Mouse (Mus musculus): Measurements from ENCODE around the gene Zbtb7a.
A peak's percentile ranks its signal among the peaks of the same experiment; 100 is the strongest.
"Not testable (repeated sequence)": the region's sequence is repeated elsewhere in the genome, so short reads cannot be mapped to it uniquely, and the experiment has no call there.

Gene Zbtb7a

GRCm38 (mm10) chr10:81168521-81169244, 33.7 kb downstream of the Zbtb7a start:
- DNase-seq (ENCODE audit: low spot score), result peak; percentile 78

DNA sequence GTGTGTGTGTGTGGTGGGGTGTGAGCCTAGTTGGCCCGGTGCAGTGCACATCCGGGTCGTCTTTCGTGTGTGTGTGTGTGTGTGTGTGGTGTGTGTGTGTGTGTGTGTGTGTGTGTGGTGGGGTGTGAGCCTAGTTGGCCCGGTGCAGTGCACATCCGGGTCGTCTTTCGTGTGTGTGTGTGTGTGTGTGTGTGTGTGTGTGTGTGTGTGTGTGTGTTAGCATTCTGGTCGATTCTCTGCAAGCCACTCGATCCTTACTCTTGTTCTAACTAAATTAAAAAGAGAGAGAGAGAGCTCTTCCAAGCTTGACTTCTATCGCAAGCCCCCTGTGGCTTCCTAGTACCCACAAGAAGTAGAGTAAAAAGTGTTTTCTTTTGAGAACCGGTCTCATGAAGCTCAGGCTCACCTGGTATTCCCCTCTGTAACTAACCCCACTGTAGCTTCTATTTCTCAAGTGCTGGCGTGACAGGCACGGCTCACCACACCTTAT, 34.4 kb downstream of the Zbtb7a start:
- not testable (repeated sequence) for DNase-seq (ENCODE audit: low spot score)

- DNase-seq (ENCODE audit: low spot score), result peak; percentile 70
These were observed 38.1 kb downstream of the Zbtb7a start for GRCm38 (mm10) chr10:81173132-81173531.

- DNase-seq (ENCODE audit: low spot score), result peak; percentile 72
These were observed 39.8 kb downstream of the Zbtb7a start for GRCm38 (mm10) chr10:81174617-81175344.

- not testable (repeated sequence) for DNase-seq (ENCODE audit: low spot score)
These were observed 40.3 kb downstream of the Zbtb7a start for GRCm38 (mm10) chr10:81175345-81175701.

- no peak for DNase-seq (ENCODE audit: low spot score)
These were observed 41.0 kb downstream of the Zbtb7a start for GRCm38 (mm10) chr10:81175936-81176465.

GRCm38 (mm10) chr10:81176466-81177271, 41.6 kb downstream of the Zbtb7a start, which contains the start of gene Eef2:
Eef2 (plus strand) TSS chr10:81176631.
- peak; percentile 96 for DNase-seq (ENCODE audit: low spot score)

DNA sequence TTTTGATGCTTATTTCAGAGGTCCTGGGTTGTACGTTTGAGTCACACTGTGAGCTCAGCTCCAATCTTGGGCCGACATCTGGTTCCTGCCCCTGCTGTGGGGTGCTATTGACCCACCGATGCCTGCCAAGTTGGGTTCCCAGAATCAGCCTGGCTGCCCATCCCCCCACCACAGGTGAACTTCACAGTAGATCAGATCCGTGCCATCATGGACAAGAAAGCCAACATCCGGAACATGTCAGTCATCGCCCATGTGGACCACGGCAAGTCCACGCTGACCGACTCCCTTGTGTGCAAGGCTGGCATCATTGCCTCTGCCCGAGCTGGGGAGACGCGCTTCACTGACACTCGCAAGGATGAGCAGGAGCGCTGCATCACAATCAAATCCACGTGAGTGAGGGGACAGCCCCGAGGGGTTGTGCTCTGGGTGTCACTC, 42.5 kb downstream of the Zbtb7a start:
- DNase-seq (ENCODE audit: low spot score), result no peak

DNA sequence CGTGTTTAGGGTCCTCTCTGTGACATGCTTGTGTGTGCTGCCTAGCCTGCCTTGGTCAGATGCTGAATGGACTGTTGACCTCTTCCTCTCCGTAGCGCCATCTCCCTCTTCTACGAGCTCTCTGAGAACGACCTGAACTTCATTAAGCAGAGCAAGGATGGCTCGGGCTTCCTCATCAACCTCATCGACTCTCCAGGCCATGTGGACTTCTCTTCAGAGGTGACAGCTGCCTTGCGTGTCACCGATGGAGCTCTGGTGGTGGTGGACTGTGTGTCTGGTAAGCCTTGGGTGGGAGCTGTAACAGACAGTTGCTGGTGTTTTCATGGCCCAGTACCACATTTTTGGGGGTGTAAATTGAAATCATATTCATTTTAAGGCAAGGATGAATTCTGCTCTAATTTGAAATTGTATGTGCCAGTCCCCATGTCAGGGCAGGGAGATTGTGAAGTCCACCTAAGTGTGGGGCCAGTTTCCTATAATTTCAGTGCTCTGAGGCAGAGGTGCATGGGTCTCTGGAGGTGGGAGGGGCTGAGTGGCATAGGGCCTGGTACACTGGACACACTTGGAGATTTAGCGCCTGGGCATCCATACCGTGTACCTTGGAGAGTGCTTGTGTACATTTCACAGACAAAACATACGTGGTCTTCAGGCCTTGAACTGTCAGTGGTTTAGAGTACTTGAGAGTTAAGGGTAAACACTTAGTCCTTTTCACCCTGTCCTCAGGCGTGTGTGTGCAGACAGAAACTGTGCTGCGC, 43.1 kb downstream of the Zbtb7a start:
- no peak for DNase-seq (ENCODE audit: low spot score)

GRCm38 (mm10) chr10:81178927-81179326, 43.9 kb downstream of the Zbtb7a start:
- no peak for DNase-seq (ENCODE audit: low spot score)

GRCm38 (mm10) chr10:81179451-81180342, 44.7 kb downstream of the Zbtb7a start:
- no peak for DNase-seq (ENCODE audit: low spot score)

DNA sequence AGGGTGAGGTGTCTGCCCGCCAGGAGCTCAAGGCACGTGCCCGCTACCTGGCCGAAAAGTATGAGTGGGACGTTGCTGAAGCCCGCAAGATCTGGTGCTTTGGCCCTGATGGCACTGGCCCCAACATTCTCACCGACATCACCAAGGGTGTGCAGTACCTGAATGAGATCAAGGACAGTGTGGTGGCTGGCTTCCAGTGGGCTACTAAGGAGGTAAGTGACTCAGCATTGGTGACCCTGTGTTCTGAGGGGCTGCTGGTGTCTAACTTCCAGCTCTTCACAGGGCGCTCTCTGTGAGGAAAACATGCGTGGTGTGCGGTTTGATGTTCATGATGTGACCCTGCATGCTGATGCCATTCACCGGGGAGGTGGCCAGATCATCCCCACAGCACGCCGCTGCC, 45.9 kb downstream of the Zbtb7a start:
- no peak for DNase-seq (ENCODE audit: low spot score)

GRCm38 (mm10) chr10:81181860-81182259, 46.8 kb downstream of the Zbtb7a start:
- not testable (repeated sequence) for DNase-seq (ENCODE audit: low spot score)

DNA sequence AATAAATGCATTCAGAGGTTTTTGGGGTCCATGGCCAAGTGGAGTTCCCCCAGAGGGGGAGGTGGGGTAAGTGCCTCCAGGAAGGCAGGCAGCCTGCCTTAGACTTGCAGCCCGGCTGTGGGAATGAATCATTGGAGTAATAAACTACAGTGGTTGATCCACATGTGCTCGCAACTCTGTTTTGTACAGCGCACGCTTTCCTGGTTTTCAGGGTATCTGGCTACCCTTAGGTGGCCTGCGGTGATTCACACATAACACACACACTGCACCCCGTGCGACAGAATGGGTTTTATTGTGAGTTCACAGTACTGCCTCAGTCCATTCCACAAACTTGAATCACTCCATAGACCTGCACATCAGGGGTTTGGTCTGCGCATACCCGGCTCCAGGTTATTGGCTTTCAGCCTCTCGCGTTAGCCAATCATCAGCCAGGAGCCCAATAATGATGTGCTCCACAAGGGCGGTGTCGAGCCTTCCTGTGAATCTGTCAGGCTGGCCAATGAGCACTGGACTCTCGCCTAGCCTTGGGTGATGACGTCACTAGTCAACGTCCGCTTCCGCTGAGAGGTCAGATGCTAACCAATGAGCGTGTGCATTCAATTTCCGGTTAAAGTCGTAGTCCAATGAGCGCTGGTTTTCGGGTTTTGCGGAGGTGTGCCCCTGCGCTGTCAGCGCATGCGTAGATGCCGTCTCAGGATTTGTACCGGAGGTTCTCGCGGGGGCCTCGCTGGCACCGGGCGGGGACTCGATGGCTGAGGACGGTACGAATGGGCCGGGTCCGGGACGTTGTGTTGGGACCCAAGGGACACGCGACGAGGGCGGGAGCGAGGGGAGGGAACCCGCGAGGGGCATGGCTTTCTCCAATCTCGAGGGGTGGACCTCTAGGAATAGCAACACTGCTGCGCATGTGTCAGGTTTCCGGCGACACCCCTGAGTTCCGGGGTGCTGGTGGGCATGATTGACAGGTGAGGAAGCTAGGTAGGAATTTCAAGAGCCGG, 47.6 kb downstream of the Zbtb7a start, which contains the start of gene Dapk3:
Gene Dapk3, plus strand, starts transcription at position 670 of the 998 bp plus-strand sequence.
- DNase-seq (ENCODE audit: low spot score), result peak; percentile 97

DNA sequence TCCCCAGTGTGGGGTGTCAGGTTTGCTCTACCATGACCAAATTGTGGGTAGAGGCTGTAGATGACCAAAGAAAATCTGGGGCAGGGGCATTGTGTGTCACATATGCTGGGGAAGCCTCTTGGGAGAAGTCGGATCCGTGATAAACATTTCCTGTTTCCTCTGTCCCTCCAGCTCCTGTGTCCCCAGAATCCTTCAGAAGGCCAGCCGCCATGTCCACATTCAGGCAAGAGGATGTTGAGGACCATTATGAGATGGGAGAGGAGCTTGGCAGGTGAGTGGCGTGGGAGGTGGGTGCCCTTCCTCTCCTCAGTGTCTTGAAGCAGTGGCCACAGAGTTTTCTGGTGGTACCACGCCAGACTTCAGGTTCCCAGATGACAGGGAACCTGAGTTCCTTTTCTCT, 48.8 kb downstream of the Zbtb7a start, which contains the start of gene 4930442H23Rik:
Gene 4930442H23Rik, minus strand, starts transcription at position 45 of the 400 bp plus-strand sequence.
- DNase-seq (ENCODE audit: low spot score), result no peak

DNA sequence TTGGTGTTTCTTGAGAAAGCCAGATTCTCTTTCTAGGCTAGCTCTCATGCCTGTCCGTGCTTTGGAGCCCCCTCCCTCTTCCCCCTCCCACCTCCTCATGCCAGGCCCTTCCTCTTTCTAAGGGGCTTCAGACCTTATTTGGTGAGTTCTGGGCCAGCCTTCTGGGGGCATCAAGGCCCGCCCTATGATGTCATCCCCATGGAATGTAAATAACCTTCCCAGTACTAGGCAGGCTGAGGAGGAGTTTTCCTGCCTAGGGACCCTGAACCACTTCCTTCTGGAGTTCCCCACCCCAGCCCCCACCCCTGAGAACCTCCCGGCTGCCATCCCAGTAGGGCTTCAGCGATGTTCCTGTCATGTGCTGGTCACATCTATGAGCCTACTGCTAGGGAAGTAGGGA, 49.7 kb downstream of the Zbtb7a start:
- DNase-seq (ENCODE audit: low spot score), result no peak

- no peak for DNase-seq (ENCODE audit: low spot score)
These were observed 52.1 kb downstream of the Zbtb7a start for GRCm38 (mm10) chr10:81187161-81187560.

- DNase-seq (ENCODE audit: low spot score), result no peak
These were observed 54.8 kb downstream of the Zbtb7a start for GRCm38 (mm10) chr10:81189821-81190220.
